Mouse (Mus musculus): ENCODE measurements around the gene Gm4894.

DNA sequence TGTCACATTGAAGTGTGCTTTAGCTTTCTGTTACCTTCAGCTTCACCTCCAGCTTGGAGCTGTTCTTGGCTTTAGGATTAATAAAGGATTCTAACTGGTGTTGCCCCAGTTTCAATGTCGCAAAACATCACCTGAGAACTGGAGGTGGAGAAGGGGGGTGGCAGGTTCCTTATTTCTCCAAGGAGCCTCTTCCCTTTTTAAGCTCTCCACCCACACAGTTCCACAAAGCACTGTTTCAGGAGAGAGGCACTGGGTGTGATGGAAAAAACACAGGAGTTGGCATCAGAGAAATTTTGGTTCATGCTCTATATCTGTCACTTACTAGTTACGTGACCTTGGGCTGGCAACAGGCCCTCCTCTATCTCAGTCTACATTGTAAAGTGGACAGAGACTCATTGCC lies 21.3 kb upstream of the Gm4894 start:
- TF ChIP-seq CTCF (IDR thresholded peaks at IDR 0.05; ENCODE audit: insufficient read depth, low read length) (no peak), POLR2A (IDR thresholded peaks at IDR 0.05; ENCODE audit: borderline replicate concordance, extremely low read depth, low read depth, low read length) (no peak)

Measured in lung, adult 2 months (tissue).